Mouse (Mus musculus) heart, adult 2 months (tissue): Measurements from ENCODE around the gene Zfp764.

Experiments
- CTCF ChIP-seq: fragments of 200-600 bp; IDR thresholded peaks from 2 replicates; pipeline ENCODE4 v1.8.1; 2022; ENCODE audit warnings: antibody characterized with exemption, mild to moderate bottlenecking, moderate library complexity
- EP300 ChIP-seq: fragments of 200-500 bp; IDR thresholded peaks from 2 replicates; pipeline ENCODE4 v1.6.1; 2011; ENCODE audit warnings: low read depth, low read length, control low read depth; ENCODE audit not compliant: insufficient read depth
- POLR2A ChIP-seq: fragments of 200-500 bp; IDR thresholded peaks from 2 replicates; pipeline ENCODE4 v1.6.1; 2011; ENCODE audit warnings: mild to moderate bottlenecking, low read depth, low read length, control low read depth; ENCODE audit not compliant: insufficient read depth

DNA sequence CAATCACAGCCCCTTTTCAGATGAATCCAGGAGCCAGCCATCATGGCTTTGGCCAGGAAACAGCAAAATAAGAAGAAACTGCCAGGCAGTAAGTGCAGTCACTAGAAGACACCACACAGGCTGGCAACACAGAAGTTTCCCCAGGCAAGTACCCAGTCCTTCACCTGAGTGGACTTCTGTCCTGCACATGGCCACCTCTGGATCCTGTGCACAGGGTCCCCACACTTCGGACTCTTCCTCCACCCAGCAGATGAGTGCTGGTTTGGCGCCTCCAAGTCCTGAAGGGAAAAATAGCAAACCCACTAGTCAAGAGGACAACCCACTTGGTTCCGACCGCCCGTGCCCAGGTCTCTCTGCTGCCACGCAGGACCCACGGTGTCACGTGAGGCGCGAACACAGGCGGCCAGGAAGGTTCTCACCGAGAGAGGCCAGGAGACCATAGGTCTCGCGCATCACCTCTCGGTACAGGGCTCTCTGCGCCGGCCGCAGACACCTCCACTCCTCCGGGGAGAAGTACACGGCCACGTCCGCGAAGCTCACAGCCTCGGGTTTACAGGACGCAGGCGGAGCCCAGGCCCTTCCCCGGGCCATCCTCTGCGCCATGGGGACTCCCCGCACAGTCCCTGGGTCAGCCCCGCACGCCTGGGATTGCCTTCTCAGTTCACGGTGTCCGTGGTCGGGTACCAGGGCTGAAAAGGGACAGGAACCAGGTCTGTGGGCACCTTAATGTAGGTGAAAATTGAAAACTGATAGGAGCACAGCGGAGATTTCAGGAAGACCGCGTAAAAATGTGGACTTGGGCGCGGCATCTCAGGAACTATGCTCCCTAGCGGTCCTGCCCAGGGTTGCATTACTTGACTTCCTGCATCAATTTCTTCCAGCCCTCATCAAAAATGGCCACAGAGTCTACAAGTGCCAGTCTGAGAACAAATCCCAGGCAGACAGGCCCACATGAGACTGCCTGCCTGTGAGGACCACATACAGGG is at the start of gene Zfp764:
- TF ChIP-seq POLR2A, result peak; percentile 84
- peak; percentile 93 for TF ChIP-seq CTCF
- TF ChIP-seq EP300, result peak; percentile 64; the same call in 1 of the 2 replicates
